Mouse (Mus musculus) hindbrain, embryonic 15.5 days (tissue): ENCODE measurements around the gene Cops7b. TPM values are rescaled to one million over a fixed set of nuclear protein-coding genes. Genes with fewer than 3 reads are reported as not detected.
"Not testable (repeated sequence)": the region's sequence is repeated elsewhere in the genome, so short reads cannot be mapped to it uniquely, and the experiment has no call there.

ENCODE experiments used
- ATAC-seq: fragments of 200-750 bp; cut with Nextera tagmentation; 2 replicates; pipeline ENCODE4 v1.8.0; 2017; ENCODE audit warnings: low read depth, moderate number of reproducible peaks, moderate TSS enrichment; ENCODE audit not compliant: low FRiP score
- H3K27ac ChIP-seq: fragments of 300-500 bp; sonication (generic); replicated peaks from 2 replicates; pipeline ENCODE4 v1.5.1; 2015; ENCODE audit warnings: mild to moderate bottlenecking, inconsistent platforms
- H3K27me3 ChIP-seq: fragments of 300-500 bp; sonication (generic); 2 replicates; pipeline ENCODE4 v1.6.1; 2015; ENCODE audit warnings: control low read depth, inconsistent platforms
- H3K36me3 ChIP-seq: fragments of 300-500 bp; sonication (generic); 2 replicates; pipeline ENCODE4 v1.6.1; 2015; ENCODE audit warnings: control low read depth, inconsistent platforms
- H3K4me1 ChIP-seq: fragments of 300-500 bp; sonication (generic); replicated peaks from 2 replicates; pipeline ENCODE4 v1.6.1; 2015; ENCODE audit warnings: control low read depth, inconsistent platforms
- H3K4me2 ChIP-seq: fragments of 300-500 bp; sonication (generic); 2 replicates; pipeline ENCODE4 v1.6.1; 2015; ENCODE audit warnings: moderate library complexity, mild to moderate bottlenecking, inconsistent platforms
- H3K4me3 ChIP-seq: fragments of 300-500 bp; sonication (generic); 2 replicates; pipeline ENCODE4 v1.5.1; 2015; ENCODE audit warnings: mild to moderate bottlenecking, inconsistent platforms
- H3K9ac ChIP-seq: fragments of 300-500 bp; sonication (generic); 2 replicates; pipeline ENCODE4 v1.6.1; 2015; ENCODE audit warnings: inconsistent platforms
- H3K9me3 ChIP-seq: fragments of 300-500 bp; sonication (generic); 2 replicates; pipeline ENCODE4 v1.6.1; 2016; ENCODE audit warnings: control low read depth, inconsistent platforms
- WGBS: fragments of 180-500 bp; shearing (Covaris S2); methylation state at CpG from one replicate; pipeline ENCODE4 v1.1.7; 2015; 5-methylcytosine and 5-hydroxymethylcytosine counted together
- polyA plus RNA-seq: library from polyadenylated mRNA; unstranded; fragments of >200 nt; fragmentation: Nextera tagmentation; extraction: Ambion mirVana; gene quantifications from 2 replicates; pipeline ENCODE4 v1.2.1, GENCODE M21; 2015

The Cops7b gene
- 56.5 and 63.9 TPM in 2 replicates for polyA plus RNA-seq

GRCm38 (mm10) chr1:86582451-86583096 lies at the start of gene Cops7b, which contains the start of gene Pde6d:
Cops7b (plus strand) TSS chr1:86582904.
Pde6d (minus strand) TSS chr1:86582629.
- Histone ChIP-seq H3K36me3 (no peaks in the 10 kb centered on the region), H3K4me2 (peak within 1 kb of the TSS; percentile 88), H3K27me3 (no peaks in the 10 kb centered on the region), H3K4me3 (peak within 1 kb of the TSS; percentile 92), H3K27ac (peak within 1 kb of the TSS; percentile 82), H3K4me1 (peaks cover 17% of the 10 kb centered on the region), H3K9me3 (no peaks in the 10 kb centered on the region), H3K9ac (peak within 1 kb of the TSS; percentile 86)
- ATAC-seq: peak; percentile 98
- 0% methylated on average over 26 of the region's 26 CpGs for WGBS

- ATAC-seq: no peak
- 67% methylated on average over 6 of the region's 6 CpGs for WGBS
- H3K4me2 ChIP-seq: no peak overlapping the region
- no peak overlapping the region for H3K9ac ChIP-seq
- 0 out of 2 replicates have a peak overlapping the region, but pooled peaks have one; percentile 20 for H3K27ac ChIP-seq
- peaks cover 17% of the 10 kb centered on the region for H3K36me3 ChIP-seq
- H3K4me1 ChIP-seq: peaks cover 36% of the 10 kb centered on the region
- H3K4me3 ChIP-seq: no peak overlapping the region
- H3K27me3 ChIP-seq: no peaks in the 10 kb centered on the region
- H3K9me3 ChIP-seq: no peaks in the 10 kb centered on the region
Measured at GRCm38 (mm10) chr1:86533411-86534130, 49.1 kb upstream of the Cops7b start.

DNA sequence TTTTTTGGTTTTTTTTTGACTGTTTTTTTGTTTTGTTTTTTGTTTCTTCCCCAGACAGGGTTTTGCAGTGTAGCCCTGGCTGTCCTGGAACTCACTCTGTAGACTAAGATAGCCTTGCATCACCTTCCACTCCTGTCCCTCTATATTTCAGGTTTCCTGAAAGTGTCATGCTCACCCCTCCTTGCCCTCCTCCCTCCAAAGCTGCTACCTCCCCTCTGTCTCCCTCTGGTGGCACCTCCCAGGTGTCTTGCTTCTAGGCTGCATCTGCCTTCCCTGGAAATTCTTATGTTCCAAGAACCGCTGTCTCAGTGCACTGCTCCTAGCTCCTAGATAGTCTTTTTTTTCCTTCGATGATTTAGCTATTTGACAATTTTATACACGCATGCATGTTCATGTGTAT lies 44.3 kb upstream of the Cops7b start:
- Histone ChIP-seq H3K27me3 (no peaks in the 10 kb centered on the region), H3K9ac (no peak overlapping the region), H3K4me2 (no peak overlapping the region), H3K4me3 (no peak overlapping the region), H3K27ac (no peak overlapping the region), H3K9me3 (no peaks in the 10 kb centered on the region), H3K36me3 (peaks cover 16% of the 10 kb centered on the region), H3K4me1 (no peaks in the 10 kb centered on the region)
- 67% methylated on average over 3 of the region's 3 CpGs for WGBS
- no peak for ATAC-seq

DNA sequence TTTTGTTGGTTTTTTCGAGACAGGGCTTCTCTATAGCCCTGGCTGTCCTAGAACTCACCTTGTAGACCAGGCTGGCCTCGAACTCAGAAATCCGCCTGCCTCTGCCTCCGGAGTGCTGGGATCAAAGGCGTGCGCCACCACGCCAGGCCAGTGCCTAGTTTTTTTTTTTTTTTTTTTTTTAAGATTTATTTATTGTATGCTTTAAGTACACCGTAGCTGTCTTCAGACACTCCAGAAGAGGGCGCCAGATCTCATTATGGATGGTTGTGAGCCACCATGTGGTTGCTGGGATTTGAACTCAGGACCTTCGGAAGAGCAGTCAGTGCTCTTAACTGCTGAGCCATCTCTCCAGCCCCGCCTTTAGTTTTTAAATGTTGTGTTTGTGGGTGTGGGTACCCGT lies 43.1 kb upstream of the Cops7b start:
- H3K9me3 ChIP-seq, H3K9ac ChIP-seq, H3K4me2 ChIP-seq, ATAC-seq, H3K4me1 ChIP-seq, H3K27ac ChIP-seq, H3K4me3 ChIP-seq, H3K27me3 ChIP-seq: not testable (repeated sequence)
- 95% methylated on average over 12 of the region's 12 CpGs for WGBS
- H3K36me3 ChIP-seq: peaks cover 27% of the 10 kb centered on the region

DNA sequence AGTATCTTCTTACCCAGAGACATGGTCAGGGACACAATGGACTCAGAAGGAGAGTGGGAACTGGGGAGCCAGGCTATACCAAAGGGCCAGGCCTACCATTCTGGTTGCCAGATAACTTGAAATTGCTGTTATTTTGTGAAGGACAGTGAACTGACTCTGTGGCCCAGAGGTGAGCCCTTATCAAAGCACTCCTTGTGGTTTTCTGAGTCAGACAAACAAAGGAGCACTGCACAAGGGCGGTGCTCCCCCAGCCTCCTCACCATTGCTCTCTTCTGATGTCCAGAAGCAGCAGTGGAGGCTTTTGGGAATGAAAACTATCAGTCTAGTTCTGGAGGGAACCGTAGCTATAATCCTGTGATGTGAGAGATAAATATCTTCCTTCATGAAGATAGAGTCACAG lies 40.1 kb upstream of the Cops7b start:
- 86% methylated on average over 2 of the region's 2 CpGs for WGBS
- no peak for ATAC-seq
- no peak overlapping the region for H3K4me2 ChIP-seq

DNA sequence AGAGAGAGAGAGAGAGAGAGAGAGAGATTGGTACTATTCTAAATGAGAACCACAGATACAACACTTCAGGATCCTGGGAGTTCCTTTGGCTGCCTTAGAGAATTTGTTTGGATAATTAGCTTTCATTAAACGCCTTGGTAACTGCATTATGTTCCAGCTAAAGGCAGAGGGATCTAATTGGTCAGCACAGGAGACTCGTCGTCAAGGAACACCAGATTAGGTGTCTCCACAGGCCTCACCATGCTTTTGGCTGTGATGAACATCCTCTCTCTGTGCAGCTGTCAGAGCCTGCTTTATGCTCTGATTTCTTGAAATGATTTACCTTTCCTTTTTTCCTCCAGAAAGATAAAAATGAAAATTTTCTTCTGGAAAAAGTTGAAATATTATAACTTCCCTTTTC lies 35.9 kb upstream of the Cops7b start:
- ATAC-seq: no peak

More for the DNA sequence above, 40.1 kb upstream of the Cops7b start:
- Histone ChIP-seq H3K4me1 (no peaks in the 10 kb centered on the region), H3K27me3 (no peaks in the 10 kb centered on the region), H3K4me3 (no peak overlapping the region), H3K9me3 (no peaks in the 10 kb centered on the region), H3K36me3 (peaks cover 43% of the 10 kb centered on the region), H3K9ac (no peak overlapping the region), H3K27ac (no peak overlapping the region)

GRCm38 (mm10) chr1:86551299-86551698 lies 31.4 kb upstream of the Cops7b start:
- no peak overlapping the region for H3K9ac ChIP-seq
- no peaks in the 10 kb centered on the region for H3K9me3 ChIP-seq
- H3K4me3 ChIP-seq: no peak overlapping the region
- ATAC-seq: no peak
- H3K27ac ChIP-seq: no peak overlapping the region
- 83% methylated on average over 4 of the region's 4 CpGs for WGBS
- no peaks in the 10 kb centered on the region for H3K4me1 ChIP-seq
- no peak overlapping the region for H3K4me2 ChIP-seq
- H3K27me3 ChIP-seq: no peaks in the 10 kb centered on the region
- H3K36me3 ChIP-seq: peaks cover 11% of the 10 kb centered on the region; the same call in 1 of the 2 replicates

More for the DNA sequence above, 35.9 kb upstream of the Cops7b start:
- H3K9me3 ChIP-seq: no peaks in the 10 kb centered on the region
- H3K4me1 ChIP-seq: no peaks in the 10 kb centered on the region
- WGBS: 44% methylated on average over 3 of the region's 3 CpGs
- peaks cover 45% of the 10 kb centered on the region for H3K36me3 ChIP-seq
- no peak overlapping the region for H3K4me2 ChIP-seq
- no peak overlapping the region for H3K9ac ChIP-seq
- H3K27ac ChIP-seq: no peak overlapping the region
- no peaks in the 10 kb centered on the region for H3K27me3 ChIP-seq
- H3K4me3 ChIP-seq: no peak overlapping the region

DNA sequence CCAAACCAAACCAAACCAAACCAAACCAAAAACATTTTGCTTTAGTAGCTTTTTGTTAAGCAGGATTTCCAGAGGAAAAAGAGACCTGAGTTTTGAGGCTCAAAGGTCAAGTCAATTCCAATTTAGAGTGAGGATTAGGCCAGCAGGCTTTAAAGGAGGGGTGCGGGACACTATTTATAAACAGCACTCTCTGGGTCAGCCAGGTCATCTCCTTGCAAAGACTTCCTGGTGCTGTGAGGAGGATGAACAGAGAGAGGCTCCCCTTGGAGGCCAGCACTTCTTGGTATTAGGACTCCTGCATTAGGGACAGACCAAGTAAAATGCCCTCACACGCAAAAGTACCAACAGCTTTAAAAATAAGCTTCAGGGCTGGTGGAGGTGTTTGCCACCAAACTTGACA lies 30.8 kb upstream of the Cops7b start:
- Histone ChIP-seq H3K4me1 (no peaks in the 10 kb centered on the region), H3K4me2 (no peak overlapping the region), H3K27ac (no peak overlapping the region), H3K9me3 (no peaks in the 10 kb centered on the region), H3K27me3 (no peaks in the 10 kb centered on the region), H3K9ac (no peak overlapping the region), H3K4me3 (no peak overlapping the region), H3K36me3 (peaks cover 14% of the 10 kb centered on the region)
- 63% methylated on average over 2 of the region's 2 CpGs for WGBS
- no peak for ATAC-seq

GRCm38 (mm10) chr1:86555665-86556064 lies 27.0 kb upstream of the Cops7b start:
- no peaks in the 10 kb centered on the region for H3K4me1 ChIP-seq
- no peaks in the 10 kb centered on the region for H3K9me3 ChIP-seq
- 93% methylated on average over 3 of the region's 3 CpGs for WGBS
- no peak overlapping the region for H3K9ac ChIP-seq
- ATAC-seq: no peak
- peaks cover 10% of the 10 kb centered on the region for H3K36me3 ChIP-seq
- no peak overlapping the region for H3K4me3 ChIP-seq
- H3K4me2 ChIP-seq: no peak overlapping the region
- no peaks in the 10 kb centered on the region for H3K27me3 ChIP-seq
- H3K27ac ChIP-seq: no peak overlapping the region

DNA sequence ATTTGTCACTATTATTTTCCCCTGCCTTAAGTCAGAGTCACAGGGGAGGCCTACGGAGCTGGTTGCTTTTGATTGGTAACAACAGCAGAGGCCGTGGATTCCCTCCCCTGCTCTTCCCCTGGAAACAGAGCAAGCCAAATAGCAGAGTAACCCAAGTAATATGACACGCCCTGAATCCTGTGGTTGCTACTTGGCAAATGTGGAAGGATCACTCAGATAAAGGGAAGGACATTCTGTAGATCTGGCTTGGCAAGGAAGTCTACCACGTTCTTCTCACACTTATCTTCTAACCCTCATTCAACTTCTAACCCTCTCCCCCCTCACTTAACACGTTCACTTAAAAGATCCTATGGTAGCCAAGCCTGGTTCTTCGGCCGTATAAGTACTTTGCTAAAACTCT lies 24.8 kb upstream of the Cops7b start:
- H3K9me3 ChIP-seq: no peaks in the 10 kb centered on the region
- 81% methylated on average over 7 of the region's 7 CpGs for WGBS
- H3K4me3 ChIP-seq: no peak overlapping the region
- H3K4me1 ChIP-seq: no peaks in the 10 kb centered on the region
- H3K4me2 ChIP-seq: no peak overlapping the region
- no peak overlapping the region for H3K9ac ChIP-seq
- H3K27ac ChIP-seq: no peak overlapping the region
- peaks cover 10% of the 10 kb centered on the region for H3K36me3 ChIP-seq
- ATAC-seq: no peak
- no peaks in the 10 kb centered on the region for H3K27me3 ChIP-seq

DNA sequence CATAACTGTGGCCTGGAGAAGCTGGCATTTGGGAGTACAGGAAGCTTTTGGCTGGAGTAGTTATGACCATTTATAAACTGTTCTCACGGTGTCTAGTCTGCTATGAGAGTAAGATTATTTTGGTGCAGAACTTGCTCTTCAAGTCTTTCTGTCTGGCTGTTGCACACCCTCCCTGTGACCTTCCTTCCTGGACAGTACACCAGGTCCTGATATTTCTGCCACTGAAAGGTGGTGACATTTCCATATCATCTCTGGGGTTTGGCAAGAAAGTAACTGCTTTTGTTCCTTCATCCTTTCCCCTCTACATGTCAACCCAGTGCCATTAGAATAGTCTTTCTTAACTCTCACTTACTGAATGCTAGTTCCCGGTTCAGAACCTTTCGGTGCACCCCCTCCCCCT lies 23.5 kb upstream of the Cops7b start:
- H3K27ac ChIP-seq: no peak overlapping the region
- no peak overlapping the region for H3K9ac ChIP-seq
- H3K4me2 ChIP-seq: no peak overlapping the region
- WGBS: 93% methylated on average over 3 of the region's 3 CpGs
- H3K4me1 ChIP-seq: no peaks in the 10 kb centered on the region
- H3K27me3 ChIP-seq: no peaks in the 10 kb centered on the region
- H3K36me3 ChIP-seq: peaks cover 22% of the 10 kb centered on the region
- ATAC-seq: no peak
- H3K4me3 ChIP-seq: no peak overlapping the region
- H3K9me3 ChIP-seq: no peaks in the 10 kb centered on the region

- Histone ChIP-seq H3K4me2 (no peak overlapping the region), H3K4me1 (no peaks in the 10 kb centered on the region), H3K9me3 (no peaks in the 10 kb centered on the region), H3K4me3 (no peak overlapping the region), H3K27me3 (no peaks in the 10 kb centered on the region), H3K36me3 (peaks cover 21% of the 10 kb centered on the region), H3K27ac (no peak overlapping the region), H3K9ac (no peak overlapping the region)
- WGBS: 94% methylated on average over 2 of the region's 2 CpGs
- ATAC-seq: no peak
Measured at GRCm38 (mm10) chr1:86562663-86563062, 20.0 kb upstream of the Cops7b start.
